Comparison of ENCODE assay signal across 8 mouse cellular contexts in the genomic region with DNA sequence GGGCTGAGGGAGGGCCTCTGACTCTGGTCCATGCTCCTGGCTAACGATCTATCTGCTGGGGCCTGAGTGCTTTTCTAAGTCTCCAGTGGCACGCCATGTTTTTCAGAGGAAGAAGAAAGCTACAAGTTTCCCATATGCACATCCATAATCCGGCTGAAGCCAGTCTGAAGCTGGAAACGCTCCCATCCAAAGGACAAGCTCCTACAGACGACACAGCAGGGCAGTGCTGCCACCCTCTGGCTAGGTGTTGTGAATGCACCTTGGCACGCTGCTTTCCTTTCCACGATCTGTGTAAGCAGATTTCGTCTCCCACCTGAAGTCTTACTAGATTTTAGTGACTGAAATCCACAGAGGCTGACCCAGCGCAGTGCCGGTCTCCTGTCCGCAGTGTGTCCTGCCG. TPM values are rescaled to one million over a fixed set of nuclear protein-coding genes. Genes with fewer than 3 reads are reported as not detected.
A peak's percentile ranks its signal among the peaks of the same experiment; 100 is the strongest.
DNase-seq lines count a peak whose midpoint lies in the region; ATAC-seq lines count a peak whose summit lies in the region.

No protein-coding gene starts in this region.

- no peak overlapping the region for H3K9ac ChIP-seq in embryonic facial prominence, embryonic 11.5 days (replicated peaks; ENCODE audit: low read length)
- H3K9ac ChIP-seq in midbrain, embryonic 15.5 days: no peak overlapping the region

- no peak for ATAC-seq in embryonic facial prominence, embryonic 11.5 days (replicated peaks; ENCODE audit: insufficient number of reproducible peaks, low FRiP score, low TSS enrichment, low read depth)
- peak; percentile 81 for ATAC-seq in granulocyte monocyte progenitor cell, adult 5-6 weeks (replicated peaks; ENCODE audit: poor library complexity, severe bottlenecking)
- ATAC-seq in midbrain, embryonic 15.5 days (replicated peaks): peak; percentile 76

- H3K27me3 ChIP-seq in embryonic facial prominence, embryonic 11.5 days (ENCODE audit: control insufficient read depth, insufficient read depth, low read length): no peaks in the 10 kb centered on the region
- H3K27me3 ChIP-seq in midbrain, embryonic 15.5 days (replicated peaks): no peaks in the 10 kb centered on the region

- H3K4me3 ChIP-seq in embryonic facial prominence, embryonic 11.5 days (ENCODE audit: low read depth, low read length): no peak overlapping the region
- H3K4me3 ChIP-seq in midbrain, embryonic 15.5 days: no peak overlapping the region

- peaks cover 5% of the 10 kb centered on the region; the same call in 1 of the 2 replicates for H3K36me3 ChIP-seq in embryonic facial prominence, embryonic 11.5 days (replicated peaks; ENCODE audit: control insufficient read depth, insufficient read depth, low read depth, low read length)
- peaks cover 31% of the 10 kb centered on the region for H3K36me3 ChIP-seq in midbrain, embryonic 15.5 days (replicated peaks)

- H3K4me1 ChIP-seq in embryonic facial prominence, embryonic 11.5 days (ENCODE audit: control insufficient read depth, insufficient read depth, low read length): no peaks in the 10 kb centered on the region
- 0 out of 2 replicates have a peak, but pooled peaks cover 4% of the 10 kb centered on the region for H3K4me1 ChIP-seq in midbrain, embryonic 15.5 days

- no peak overlapping the region for H3K4me2 ChIP-seq in embryonic facial prominence, embryonic 11.5 days (ENCODE audit: low read depth, low read length)
- no peak overlapping the region for H3K4me2 ChIP-seq in midbrain, embryonic 15.5 days

- intact Hi-C loops in left cerebral cortex, postnatal 4 days (cut with DNase I): no loop called here

- peak; percentile 46 for DNase-seq in 416B (ENCODE audit: low read depth)
- DNase-seq in adrenal gland, postnatal 14 days: peak; percentile 89
- DNase-seq in embryonic facial prominence, embryonic 11.5 days (ENCODE audit: low spot score): peak; percentile 85
- peak; percentile 82 for DNase-seq in kidney, adult 18-20 months
- DNase-seq in left cerebral cortex, postnatal 4 days: peak; percentile 93
- peak; percentile 48 to 72 for DNase-seq in spleen, postnatal 10 days (ENCODE audit: low spot score in 2 of 2)

- H3K9me3 ChIP-seq in embryonic facial prominence, embryonic 11.5 days (replicated peaks; ENCODE audit: control insufficient read depth, low read length): no peaks in the 10 kb centered on the region
- no peaks in the 10 kb centered on the region for H3K9me3 ChIP-seq in midbrain, embryonic 15.5 days

- H3K27ac ChIP-seq in embryonic facial prominence, embryonic 11.5 days (replicated peaks; ENCODE audit: low read depth, low read length): no peak overlapping the region
- H3K27ac ChIP-seq in midbrain, embryonic 15.5 days: peak overlapping the region; percentile 74

- 53% methylated on average over 12 of the region's 12 CpGs for WGBS in embryonic facial prominence, embryonic 11.5 days
- 45% methylated on average over 12 of the region's 12 CpGs for WGBS in midbrain, embryonic 15.5 days

RNA-seq across cellular contexts. Expression of a gene that starts 14.3 kb away (rescaled TPM):
- 38.6 and 39.1 TPM in 2 replicates for total RNA-seq in adrenal gland, postnatal 14 days (2021)
- 27.0 and 27.7 TPM in 2 replicates for polyA plus RNA-seq in embryonic facial prominence, embryonic 11.5 days (2014; fragmentation: Nextera tagmentation; extraction: Ambion mirVana)
- 9.6 and 10.7 TPM in 2 replicates for total RNA-seq in granulocyte monocyte progenitor cell, adult 5-6 weeks (2014; fragmentation: Nextera tagmentation)
- 1.2 and 1.4 TPM in 2 replicates for total RNA-seq in granulocyte monocyte progenitor cell, adult 5-6 weeks (2017)
- 10 to 100 TPM; 86.2 to 89.8 TPM for total RNA-seq in left cerebral cortex, postnatal 4 days (2021)
- polyA plus RNA-seq in midbrain, embryonic 15.5 days (2015; fragmentation: Nextera tagmentation; extraction: Ambion mirVana): 21.8 and 23.6 TPM in 2 replicates

RNA-seq across cellular contexts. Expression of a gene that starts 44.3 kb away (rescaled TPM):
- total RNA-seq in adrenal gland, postnatal 14 days (2021): 45.7 and 46.7 TPM in 2 replicates
- 52.1 and 55.1 TPM in 2 replicates for polyA plus RNA-seq in embryonic facial prominence, embryonic 11.5 days (2014; fragmentation: Nextera tagmentation; extraction: Ambion mirVana)
- 44.3 and 46.4 TPM in 2 replicates for total RNA-seq in granulocyte monocyte progenitor cell, adult 5-6 weeks (2014; fragmentation: Nextera tagmentation)
- 53.3 and 56.4 TPM in 2 replicates for total RNA-seq in granulocyte monocyte progenitor cell, adult 5-6 weeks (2017)
- 10 to 100 TPM; 72.6 to 73.2 TPM for total RNA-seq in left cerebral cortex, postnatal 4 days (2021)
- 69.4 and 70.2 TPM in 2 replicates for polyA plus RNA-seq in midbrain, embryonic 15.5 days (2015; fragmentation: Nextera tagmentation; extraction: Ambion mirVana)

RNA-seq across cellular contexts. Expression of a gene that starts 44.5 kb away (rescaled TPM):
- 9.6 and 12.4 TPM in 2 replicates for total RNA-seq in adrenal gland, postnatal 14 days (2021)
- 25.7 and 27.1 TPM in 2 replicates for polyA plus RNA-seq in embryonic facial prominence, embryonic 11.5 days (2014; fragmentation: Nextera tagmentation; extraction: Ambion mirVana)
- total RNA-seq in granulocyte monocyte progenitor cell, adult 5-6 weeks (2014; fragmentation: Nextera tagmentation): 7.8 and 18.3 TPM in 2 replicates
- total RNA-seq in granulocyte monocyte progenitor cell, adult 5-6 weeks (2017): 5.4 and 5.7 TPM in 2 replicates
- 10 to 100 TPM; 23.3 to 24.7 TPM for total RNA-seq in left cerebral cortex, postnatal 4 days (2021)
- polyA plus RNA-seq in midbrain, embryonic 15.5 days (2015; fragmentation: Nextera tagmentation; extraction: Ambion mirVana): 32.7 and 37.6 TPM in 2 replicates
